Mouse (Mus musculus) c-Kit-positive CD71-negative TER-119-negative erythroid progenitor cells, embryonic 14.5 days (primary cell): ENCODE data around the gene Nkx2-2.

ENCODE experiments used
- DNase-seq: peaks from one replicate; pipeline ENCODE4 v3.0.0-alpha.2; 2013; ENCODE audit warnings: low read depth

Gene Nkx2-2

DNA sequence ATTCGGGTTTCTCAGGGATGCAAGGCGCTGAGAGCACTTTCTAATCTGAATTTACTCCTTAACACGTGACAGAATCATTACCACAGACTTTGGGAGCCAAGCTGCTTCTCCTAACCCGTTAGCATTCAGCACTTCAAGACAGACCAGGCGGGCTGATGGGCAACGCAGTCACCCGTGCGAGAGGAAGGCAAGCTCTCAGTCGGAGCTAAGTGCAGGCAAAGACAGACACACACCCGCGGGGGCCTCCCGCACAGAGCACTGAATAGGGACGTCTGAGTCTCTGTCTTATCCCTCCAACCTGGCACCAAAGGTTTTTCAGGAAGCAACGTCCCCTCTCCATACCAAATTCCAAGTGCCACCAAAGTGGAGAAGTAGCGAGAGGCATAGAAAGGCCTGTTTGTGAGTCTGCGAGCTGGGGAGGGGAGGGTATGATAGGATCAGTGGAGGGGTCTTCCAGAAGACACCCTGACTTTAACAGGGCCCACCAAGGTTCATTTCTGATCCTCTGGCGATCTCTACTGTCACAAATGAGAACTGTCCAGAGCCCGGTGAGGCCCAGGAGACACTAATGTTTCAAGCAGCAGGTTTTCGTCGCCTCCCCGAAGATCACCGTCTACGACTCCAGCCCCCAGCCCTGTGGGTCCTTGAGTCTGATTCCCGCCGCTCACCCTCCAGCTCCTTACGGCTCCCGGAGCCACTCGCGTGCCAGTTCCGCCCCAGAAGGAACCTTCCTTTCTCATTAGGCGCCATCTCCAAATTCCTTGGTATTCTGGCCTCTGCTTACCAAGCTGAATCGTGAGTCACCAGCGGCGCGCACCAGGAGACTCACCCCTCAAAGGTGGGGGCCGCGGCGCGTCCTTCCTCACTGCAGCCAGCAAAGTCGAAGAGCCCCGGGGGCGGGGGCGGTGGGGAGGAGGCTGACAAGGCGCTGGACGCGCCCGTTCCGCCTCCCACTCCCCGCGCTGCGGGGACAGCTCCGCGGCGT lies at the start of gene Nkx2-2:
Nkx2-2 (minus strand) TSS at position 973 of the 985 bp plus-strand sequence.
- no peak for DNase-seq

DNA sequence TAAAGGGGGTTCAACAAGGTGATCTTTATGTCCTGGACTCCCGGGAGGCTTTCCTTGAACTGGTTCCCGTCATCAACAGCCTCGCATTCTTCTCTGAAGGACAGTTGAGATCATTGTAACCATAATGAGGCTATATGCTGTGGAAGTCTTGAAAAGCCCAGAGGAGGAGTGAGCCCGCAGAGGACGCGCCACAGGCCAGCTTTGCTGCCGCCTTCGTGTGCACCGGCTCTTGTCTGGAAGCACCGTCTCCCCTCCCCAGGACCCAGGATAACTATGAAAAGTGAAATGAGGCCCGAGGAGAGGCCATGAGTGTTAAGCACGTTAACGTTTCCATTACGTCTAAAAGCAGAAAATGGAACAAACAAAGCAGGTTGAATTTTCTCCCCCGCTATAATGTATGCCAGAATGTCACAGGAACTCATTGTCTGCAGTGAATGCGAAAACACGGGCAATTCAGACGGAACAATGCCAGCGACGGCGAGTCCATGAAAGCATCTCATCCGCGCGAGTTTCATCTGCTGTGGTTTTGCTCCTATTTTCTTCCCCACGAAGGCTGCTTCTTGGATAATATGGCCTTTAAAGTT lies 41.8 kb upstream of the Nkx2-2 start:
- no peak for DNase-seq

DNA sequence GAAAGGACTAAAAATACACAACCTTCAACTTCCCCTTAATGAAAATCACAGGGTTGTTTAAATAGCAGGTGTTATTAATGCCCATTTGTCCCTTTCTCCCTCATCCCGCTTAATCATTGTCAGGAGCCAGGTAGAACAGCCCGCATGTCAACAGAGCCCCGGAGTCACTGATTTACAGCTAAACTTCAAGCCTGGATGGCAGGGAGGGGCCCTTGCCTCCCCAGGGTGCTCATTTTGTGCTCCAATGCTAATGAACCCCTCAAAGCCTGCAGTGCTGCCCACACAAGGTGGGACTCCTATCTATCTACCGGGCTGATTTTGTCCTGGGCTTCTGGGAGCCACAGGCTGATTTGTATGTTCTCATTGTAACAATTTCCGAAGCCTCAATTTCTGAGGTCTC lies 37.1 kb upstream of the Nkx2-2 start:
- no peak for DNase-seq

DNA sequence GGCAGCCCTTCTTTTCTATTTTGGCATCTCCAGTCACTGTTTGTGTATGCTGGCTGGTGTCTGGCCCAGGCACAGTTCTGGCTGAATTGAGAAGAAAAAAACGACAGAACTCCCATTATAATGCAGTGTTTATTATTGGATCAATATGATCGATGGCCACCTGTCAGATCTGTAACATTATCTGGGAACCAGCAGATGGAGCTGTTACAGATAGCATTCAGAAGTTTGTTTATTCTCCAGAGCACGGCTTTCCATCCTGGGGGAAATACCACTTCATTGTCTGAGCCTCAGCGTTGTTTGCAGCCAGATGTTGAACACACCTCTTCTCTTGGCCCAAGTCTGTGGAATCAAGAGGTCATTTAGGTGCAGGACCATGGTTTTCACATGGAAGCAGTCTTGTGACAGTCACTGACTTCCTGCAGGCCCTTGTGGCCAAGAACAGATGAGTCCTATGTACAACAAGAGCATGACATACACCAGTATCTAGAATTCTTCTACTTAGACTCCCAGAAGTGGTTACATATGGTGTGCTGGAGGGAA lies 11.1 kb upstream of the Nkx2-2 start:
- no peak for DNase-seq

DNA sequence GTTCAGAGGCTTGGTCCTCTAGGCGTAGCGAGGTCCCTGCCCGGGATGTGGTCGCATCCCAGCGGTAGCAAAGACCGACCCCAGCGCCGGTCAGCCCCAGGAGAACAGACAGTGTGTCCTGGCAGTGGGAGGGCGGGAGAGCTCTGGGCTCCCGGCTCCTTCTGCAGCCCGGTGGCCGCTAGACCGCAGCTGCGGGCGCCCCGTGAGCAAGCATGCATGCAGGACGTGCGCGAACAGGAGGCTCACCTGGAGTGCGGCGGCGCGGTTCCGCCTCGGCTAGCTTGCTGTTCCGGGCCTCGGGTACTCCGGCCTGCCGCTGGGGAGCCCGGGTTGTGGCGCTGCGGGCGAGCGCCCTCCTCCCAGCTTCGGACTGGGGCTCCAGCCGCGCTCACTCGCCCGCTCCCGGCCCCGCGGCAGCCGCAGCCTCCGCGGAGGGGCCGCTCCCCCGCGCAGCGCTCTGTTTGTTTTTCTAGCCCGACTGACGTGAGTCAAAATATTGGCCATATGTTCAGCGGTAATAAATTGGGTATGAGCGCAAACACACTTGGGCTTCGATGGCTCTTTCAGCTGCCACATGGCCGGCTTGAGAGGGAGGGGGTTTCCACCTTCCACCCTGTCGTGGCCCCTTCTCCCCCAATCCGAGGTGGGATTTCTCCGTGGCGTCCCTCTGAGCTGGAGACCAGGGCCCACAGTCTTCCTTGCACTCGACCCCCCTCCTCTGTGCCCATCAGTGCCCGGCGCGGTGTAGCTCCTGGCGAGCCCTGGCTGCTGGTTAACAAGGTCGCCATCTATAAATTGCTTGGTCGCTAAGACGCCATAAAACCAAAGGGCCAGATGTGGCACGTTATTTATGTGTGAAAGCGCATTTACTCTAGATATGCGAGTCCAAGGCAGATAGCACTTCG lies 920 bp upstream of the Nkx2-2 start:
- DNase-seq = no peak

DNA sequence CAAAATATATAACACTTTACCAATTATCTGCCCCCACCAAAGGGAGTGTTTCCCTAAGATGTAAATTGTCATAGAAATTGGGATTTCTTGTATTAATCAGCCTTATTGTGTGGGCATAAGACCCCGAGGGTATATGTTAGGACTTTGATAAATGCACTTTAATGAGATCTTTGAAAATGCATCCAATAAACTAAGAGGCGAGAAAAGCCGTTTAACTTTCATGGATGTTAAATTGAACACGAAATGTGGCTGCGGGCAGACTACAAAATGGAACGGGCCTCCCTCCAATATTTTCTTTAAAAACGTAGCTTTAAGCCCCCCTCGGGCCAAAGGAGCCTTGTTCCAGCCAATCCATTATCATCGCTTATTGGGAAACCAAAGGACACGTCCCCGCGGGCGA lies 1.3 kb downstream of the Nkx2-2 start:
- no peak for DNase-seq

DNA sequence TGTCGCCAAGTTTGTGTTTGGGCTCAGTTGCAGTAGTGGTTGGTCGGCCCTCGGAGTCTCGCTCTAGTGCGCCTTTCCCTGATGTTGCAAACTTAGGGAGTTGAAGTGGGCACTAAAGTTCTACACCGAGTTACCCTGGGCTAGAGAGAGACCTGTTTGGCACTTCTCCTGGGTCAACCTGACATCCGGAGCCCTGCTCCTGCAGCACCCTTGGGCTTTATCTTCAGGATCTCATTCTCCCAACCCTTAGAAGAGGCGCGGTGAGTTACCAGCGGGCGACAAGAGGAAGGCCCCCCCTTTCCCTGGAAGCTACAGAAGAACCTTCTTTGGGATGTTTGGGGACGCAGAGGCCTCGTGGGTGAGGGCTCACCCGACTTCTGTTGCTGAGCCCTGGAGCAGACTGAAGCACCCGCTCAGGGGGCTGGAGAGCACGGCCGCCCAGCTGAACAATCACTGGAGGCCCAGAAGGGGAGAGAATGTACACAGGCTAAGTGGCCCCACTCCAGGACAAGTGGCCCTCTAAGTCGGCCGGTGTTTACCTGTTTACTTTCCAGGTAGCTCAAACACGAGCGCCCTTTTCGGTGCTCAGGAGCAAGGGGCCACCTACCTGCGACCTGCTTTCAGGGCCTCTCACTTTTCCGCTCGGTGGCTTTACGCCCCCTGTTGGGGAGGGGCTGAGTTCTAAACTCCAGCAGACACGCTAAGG lies 3.6 kb downstream of the Nkx2-2 start:
- no peak for DNase-seq

DNA sequence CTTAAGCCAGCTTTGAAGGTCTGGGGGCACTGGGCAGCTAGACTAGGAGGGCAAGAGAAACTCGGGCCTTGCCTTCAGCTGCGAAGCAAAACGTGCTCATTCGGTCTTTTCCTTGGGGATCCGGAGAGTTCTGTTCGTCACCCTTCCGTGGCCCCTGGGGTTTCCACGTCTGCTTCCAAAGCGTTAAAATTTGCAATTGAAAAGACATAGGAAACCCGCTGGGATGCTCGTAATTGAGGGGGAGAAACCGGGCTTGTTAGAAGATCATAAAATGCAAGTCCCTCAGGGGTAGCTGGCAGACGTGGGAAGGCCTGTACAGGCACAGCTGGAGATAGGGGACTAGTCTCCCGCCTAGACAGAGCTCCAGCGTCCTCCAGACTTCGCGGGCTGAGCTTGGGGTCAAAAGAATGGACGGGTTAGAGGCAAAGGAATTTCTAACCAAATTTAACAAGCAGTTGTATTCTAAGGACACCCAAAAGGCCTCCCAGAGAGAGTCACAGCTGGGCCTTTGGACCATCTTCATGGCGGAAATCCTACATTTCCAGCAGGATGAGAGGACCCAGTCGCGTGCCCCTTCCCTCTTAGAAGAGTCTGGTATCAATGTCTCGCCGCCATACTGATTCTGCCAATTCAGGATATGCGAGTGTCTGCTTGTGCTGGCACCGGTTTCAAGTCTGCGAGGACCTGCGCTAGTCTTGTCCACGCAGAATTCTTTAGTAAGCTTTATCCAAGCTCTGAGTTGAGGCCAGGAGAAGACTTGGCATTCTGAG lies 4.3 kb downstream of the Nkx2-2 start:
- DNase-seq = no peak

DNA sequence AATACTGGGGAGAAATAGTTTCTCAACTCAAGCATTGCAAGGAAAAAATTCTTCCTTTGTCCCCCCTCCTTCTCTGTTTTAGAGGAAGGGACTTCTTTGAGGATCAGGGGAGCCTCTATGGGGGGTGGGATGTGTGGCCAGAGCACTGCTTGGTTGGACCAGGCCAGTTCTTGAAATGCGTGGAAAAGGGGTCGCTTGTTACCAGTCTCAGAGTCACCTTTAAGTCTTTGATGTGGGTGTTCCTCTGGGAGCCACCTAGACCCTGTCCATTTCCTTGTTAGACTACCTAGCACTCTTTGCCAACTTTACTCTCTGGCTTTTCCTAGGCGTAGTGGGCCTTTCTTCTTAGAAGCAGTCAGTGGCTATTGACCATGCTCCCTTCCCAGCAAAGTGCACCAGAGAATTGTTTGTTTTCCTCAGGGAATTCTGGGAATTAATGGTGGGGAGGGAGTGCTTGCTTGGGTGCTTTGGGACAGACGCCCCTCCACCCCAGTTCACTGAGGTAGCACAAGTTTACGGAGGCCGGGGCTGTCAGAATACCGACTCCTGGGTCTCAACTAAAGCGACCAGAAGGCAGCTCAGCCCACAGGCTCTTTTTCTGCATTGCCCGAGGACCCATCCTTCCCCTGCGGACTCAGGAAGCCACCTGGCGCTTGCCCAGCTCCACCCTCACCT lies 5.0 kb downstream of the Nkx2-2 start:
- DNase-seq = no peak

DNA sequence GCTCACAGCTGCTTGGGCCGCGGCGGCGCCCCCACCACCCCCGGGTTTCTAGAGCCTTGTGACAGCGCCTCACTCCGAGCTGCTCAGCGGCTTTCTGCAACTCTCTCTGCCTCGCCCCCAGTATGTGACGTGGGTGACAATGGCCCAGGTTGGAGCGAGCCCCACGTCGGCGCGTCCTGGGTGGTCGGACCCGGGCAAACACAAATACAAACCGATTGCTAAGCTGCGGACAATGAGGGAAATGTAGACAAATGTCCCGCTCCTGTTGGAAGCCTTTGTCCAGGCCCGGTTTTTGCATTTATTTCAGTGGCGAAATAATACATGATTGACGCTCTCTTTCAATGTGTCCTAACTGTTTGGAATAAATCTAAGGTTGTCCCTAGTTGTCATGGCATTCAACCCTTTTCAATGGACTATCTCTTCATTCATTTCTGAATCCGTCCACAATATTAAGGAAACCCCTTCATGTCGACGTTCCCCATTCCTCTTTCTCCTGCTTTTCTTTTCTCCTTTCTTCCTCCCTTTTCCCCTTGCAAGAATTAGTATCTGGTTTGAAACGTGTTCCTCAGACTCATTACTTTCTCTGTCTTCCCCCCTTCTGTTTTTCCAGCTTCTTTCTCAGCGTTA lies 5.9 kb downstream of the Nkx2-2 start:
- no peak for DNase-seq

DNA sequence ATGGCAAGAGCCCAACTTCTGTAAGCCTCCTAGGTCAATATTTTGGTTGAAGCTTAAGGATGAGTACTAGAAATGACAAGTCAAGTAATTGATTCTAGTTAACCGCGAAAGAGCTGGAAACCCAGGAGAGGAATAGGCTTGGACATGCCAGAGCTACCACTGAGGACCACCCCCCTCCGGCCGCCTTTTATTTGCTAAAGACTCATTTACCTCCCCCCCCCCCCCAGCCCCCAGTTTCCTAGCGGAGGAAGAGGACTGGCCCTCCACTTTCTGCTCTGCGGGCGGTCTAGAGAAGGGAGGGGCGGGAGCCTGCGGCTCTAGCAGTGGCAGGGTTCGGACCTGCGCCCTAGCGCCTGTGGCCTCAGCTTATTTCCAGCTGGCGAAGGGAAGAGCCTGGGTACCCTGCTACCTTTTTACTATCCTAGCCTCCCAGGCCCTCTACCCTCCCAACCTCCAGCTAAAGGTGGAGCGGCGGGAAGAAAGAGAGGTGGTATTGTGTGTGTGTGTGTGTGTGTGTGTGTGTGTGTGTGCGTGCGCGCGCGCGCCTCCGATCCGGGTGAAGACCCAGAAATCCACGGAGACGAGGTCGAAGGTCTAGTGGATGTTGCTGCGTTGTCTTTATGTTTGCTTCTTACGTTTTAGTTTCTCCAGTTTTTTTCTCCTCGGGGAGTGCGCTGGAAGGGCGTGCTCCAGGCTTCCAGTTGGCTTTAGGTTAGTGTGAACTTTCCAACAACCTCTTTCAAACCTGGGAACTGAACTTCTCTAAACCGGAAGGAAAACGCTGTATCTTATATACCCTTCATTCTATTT lies 6.8 kb downstream of the Nkx2-2 start:
- DNase-seq = no peak

DNA sequence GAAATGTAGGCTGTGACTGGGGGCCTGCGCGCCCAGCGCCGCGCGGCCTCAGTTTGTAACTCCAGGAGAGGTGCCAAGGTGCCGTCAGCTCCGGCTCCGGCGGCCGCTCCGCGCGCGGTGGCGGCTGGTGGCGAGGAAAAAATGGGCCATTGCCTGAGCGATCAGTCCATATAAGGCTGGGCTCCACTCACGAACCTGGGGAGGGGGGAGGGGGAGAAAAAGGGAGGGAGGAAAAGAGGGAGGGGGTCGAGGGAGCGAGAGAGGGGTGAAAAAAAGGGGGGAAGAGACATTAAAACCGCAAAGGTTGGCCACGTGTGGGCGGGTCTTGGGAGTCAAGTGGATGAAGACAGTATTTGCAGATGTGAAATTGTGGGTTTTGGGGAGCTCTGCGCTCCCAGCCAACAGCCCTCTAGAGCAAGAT lies 7.8 kb downstream of the Nkx2-2 start:
- DNase-seq = no peak

DNA sequence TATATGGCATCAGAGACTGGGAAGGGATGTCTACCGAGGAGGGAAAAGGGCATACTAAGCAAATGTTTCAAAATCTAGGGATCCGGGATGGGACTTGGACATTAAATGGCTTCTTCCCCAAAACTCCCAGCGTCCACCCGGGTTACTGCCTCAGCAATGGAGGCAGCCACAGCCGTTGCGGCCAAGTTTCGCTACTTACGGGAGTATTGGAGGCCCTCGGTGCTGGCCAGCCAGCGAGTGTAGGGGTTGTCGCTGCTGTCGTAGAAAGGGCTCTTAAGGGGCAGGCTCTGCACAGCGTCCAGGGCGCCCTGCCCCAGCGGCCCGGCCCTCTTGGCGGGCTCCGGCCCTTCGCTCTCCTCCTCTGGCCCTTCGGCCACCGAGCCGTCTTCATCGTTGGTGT lies 8.5 kb downstream of the Nkx2-2 start:
- DNase-seq = no peak

DNA sequence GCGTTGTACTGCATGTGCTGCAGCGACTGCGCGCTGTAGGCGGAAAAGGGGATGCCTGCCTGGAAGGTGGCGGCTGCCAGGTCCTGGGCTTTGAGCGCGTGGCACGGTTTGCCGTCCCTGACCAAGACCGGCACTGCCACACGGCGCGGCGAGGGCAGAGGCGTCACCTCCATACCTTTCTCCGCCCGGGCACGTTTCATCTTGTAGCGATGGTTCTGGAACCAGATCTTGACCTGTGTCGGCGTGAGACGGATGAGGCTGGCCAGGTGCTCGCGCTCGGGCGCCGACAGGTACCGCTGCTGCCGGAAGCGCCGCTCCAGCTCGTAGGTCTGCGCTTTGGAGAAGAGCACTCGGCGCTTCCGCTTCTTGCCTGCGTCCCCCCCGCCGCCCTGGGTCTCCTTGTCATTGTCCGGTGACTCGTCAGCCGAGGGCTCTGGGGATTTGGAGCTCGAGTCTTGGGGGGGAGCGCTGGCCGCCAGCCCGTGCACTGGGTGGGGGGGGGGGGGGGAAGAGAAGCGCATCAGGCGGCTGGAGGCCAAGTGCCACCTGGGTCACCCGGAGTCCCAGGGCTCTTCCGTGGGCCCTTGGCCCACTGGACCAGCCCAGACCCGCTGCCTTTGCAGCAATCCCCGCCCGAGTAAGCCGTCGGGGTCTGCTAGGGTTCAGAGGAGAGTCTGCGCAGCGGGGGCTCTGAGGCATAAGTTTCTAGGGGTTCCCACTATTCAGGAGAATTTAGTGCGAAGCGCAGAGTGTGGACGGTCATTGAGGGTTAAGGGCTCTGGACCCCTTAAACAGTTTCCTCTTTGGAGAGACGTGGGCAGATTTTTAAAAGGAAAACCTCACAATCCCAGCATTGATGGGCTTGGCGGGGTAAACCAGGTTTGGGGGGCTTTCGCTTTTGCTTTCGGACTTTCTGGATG lies 9.7 kb downstream of the Nkx2-2 start:
- DNase-seq = no peak

DNA sequence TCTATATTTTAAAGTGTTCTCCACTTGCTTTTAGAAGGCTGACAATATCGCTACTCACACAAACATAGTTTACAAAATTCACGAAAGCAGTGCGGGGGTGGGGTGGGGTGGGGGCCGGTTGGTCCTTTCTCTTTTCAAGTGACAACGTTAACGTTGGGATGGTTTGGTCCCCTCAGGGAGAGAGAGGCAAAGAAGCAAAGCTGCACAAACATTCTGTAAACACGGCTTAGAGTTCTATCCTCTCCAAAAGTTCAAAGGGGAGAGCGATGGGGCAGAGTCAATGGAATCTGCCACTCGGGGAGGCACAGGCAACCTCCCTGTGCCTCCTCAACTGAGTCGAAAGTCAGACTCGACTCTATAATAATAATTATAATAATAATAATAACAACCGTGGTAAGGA lies 10.5 kb downstream of the Nkx2-2 start:
- no peak for DNase-seq

DNA sequence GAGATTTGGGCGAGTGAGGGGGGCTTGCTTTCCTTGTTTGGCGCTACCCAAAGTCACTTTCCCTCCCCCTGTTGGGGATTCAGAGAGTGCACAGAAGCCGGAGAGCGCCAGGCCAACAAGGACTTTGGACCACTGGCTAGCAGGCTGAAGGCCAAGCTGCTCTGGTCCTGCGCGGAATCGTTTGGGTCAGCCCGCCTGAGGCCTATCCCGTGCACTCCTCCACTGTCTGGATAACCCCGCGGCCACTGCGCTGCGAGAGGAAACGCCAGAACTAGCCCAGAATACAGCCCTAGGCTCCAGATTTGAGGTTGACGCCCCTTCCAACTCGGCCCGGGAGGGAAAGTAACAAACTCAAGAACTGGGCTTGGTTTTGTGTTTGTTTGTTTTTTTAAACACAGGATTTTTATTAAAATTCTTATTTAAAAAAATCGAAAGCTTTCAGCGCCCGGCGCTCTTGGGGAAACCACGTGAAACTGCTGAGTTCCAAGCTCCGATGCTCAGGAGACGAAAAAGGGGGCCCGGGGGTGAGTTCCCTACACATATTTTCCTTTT lies 11.3 kb downstream of the Nkx2-2 start:
- DNase-seq = no peak

DNA sequence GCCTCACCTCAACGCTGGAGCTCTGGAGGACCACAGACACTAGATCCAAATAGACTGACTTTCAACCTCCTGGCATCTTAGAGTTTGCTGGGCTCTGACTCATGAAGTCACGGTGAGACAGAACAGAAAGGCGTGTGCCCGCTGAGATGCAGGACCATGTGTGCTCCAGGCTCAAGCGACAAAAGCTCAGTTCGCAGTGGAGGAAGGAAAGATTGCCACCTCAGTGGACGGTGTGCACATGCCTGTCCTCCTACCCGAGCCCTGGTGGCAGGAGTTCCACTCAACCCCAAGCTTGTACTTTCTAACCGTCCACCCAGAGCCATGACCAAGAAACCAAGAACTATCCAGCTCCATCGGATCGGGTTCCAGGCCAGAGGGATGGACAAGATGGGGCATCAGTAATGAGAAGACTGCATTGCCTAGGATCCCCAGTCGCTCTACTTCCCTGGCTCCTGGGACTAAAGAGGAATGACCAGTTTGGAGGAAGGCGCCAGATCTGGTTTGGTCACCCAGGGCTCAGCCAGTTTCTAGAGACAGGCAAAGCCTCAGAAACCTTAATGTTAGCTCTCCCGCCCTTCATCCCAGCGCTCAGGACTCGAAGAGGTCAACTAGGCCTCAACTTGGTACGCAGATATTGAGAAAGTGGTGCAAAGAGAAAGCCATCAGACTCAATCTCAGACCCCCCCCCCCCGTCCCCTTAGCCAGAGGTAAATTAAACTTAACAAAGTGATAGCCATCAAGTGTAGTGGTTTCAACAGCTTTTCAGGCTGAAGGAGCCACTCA lies 11.9 kb downstream of the Nkx2-2 start:
- no peak for DNase-seq
